13 mouse cellular contexts compared by ENCODE assay signal in genomic region chr7:55188927-55189326, GRCm38 (mm10).
DNase-seq lines count a peak whose midpoint lies in the region; ATAC-seq lines count a peak whose summit lies in the region.
"Had no signal": no experiment of that assay in that cellular context is flagged by ENCODE, and none has a peak within 500 bp of the region (broad histone marks: within the 10 kb centered on the region; RNA-seq: fewer than 3 reads in every experiment).

No protein-coding gene starts in this region.

- DNase-seq in heart, postnatal 10 days: no peak
- DNase-seq in kidney, adult 8-10 months: no peak
- no peak for DNase-seq in urinary bladder, postnatal 25 days (ENCODE audit: low spot score)
- DNase-seq: adrenal gland, adult 2 months; adrenal gland, postnatal 10 days; adrenal gland, postnatal 25 days; cerebellum, adult 11 months; cerebellum, adult 18-20 months; cerebellum, adult 8-10 months; cerebellum, adult 9-11 months; cerebellum, postnatal 36 days had no signal

- intact Hi-C loops in heart, postnatal 10 days (cut with DNase I): no loop called here

- peak; percentile 56 for ATAC-seq in granulocyte monocyte progenitor cell, adult 5-6 weeks (replicated peaks; ENCODE audit: poor library complexity, severe bottlenecking)
- ATAC-seq in megakaryocyte, adult 5-6 weeks (ENCODE audit: poor library complexity, severe bottlenecking): peak; percentile 54
